Mouse (Mus musculus): ENCODE measurements at regions not wholly inside any gene's neighbourhood (a gene's known extent, or its start where the extent isn't known, plus 50 kb on each side); places are given as distances from the start of the nearest gene placed in this dataset.
"Not testable (repeated sequence)": the region's sequence is repeated elsewhere in the genome, so short reads cannot be mapped to it uniquely, and the experiment has no call there.

DNA sequence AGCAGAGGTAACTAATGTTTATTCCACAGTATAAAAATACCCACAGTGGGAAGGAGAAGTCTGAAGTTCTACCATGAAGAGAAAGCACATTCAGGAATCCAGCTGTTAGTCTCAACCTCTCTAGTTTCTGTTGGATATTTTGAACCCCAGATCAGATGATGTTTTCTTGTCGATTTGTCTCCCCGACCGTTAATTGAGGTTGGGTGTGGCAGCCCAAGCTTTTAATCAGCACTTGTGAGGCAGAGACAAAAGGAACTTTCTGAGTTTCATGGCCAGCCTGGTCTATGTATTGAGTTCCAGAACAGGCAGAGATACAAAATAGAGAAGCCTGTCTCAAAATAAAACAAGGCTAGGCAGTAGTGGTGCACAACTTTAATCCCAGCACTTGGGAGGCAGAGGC is 129.5 kb downstream of the Tomm20 start:
- Histone ChIP-seq H3K4me3 (replicated peaks; ENCODE audit: control insufficient read depth, low read depth, low read length) (no peak overlapping the region), H3K4me1 (ENCODE audit: control insufficient read depth, insufficient read depth, low read length) (peaks cover 7% of the 10 kb centered on the region), H3K27ac (ENCODE audit: control insufficient read depth, insufficient read depth, low read depth, low read length, poor library complexity) (peak overlapping the region; percentile 12; the same call in 1 of the 2 replicates)
- 38% methylated on average over 3 of the region's 3 CpGs for WGBS
- TF ChIP-seq POLR2A (IDR thresholded peaks at IDR 0.05; ENCODE audit: borderline replicate concordance, control insufficient read depth, low read depth, low read length) (no peak), CTCF (IDR thresholded peaks at IDR 0.05; ENCODE audit: control insufficient read depth, insufficient read depth, low read length) (no peak)

- H3K4me3 ChIP-seq (replicated peaks; ENCODE audit: control insufficient read depth, low read depth, low read length): no peak overlapping the region
- WGBS: 16% methylated on average over 4 of the region's 4 CpGs
- TF ChIP-seq CTCF (IDR thresholded peaks at IDR 0.05; ENCODE audit: control insufficient read depth, insufficient read depth, low read length): no peak
- no peak for TF ChIP-seq POLR2A (IDR thresholded peaks at IDR 0.05; ENCODE audit: borderline replicate concordance, control insufficient read depth, low read depth, low read length)
- peaks cover 5% of the 10 kb centered on the region; the same call in 1 of the 2 replicates for H3K4me1 ChIP-seq (ENCODE audit: control insufficient read depth, insufficient read depth, low read length)
- no peak overlapping the region for H3K27ac ChIP-seq (ENCODE audit: control insufficient read depth, insufficient read depth, low read depth, low read length, poor library complexity)
Measured at GRCm38 (mm10) chr8:126814427-126814826, 131.2 kb downstream of the Tomm20 start.

GRCm38 (mm10) chr8:126813621-126814020 is 132.0 kb downstream of the Tomm20 start:
- H3K27ac ChIP-seq (ENCODE audit: control insufficient read depth, insufficient read depth, low read depth, low read length, poor library complexity): no peak overlapping the region
- 86% methylated on average over 4 of the region's 4 CpGs for WGBS

GRCm38 (mm10) chr8:126812777-126813176 is 132.9 kb downstream of the Tomm20 start:
- WGBS: 83% methylated on average over 5 of the region's 5 CpGs
- H3K27ac ChIP-seq (ENCODE audit: control insufficient read depth, insufficient read depth, low read depth, low read length, poor library complexity): no peak overlapping the region
- H3K4me3 ChIP-seq (replicated peaks; ENCODE audit: control insufficient read depth, low read depth, low read length): no peak overlapping the region
- TF ChIP-seq POLR2A (IDR thresholded peaks at IDR 0.05; ENCODE audit: borderline replicate concordance, control insufficient read depth, low read depth, low read length) (no peak), CTCF (IDR thresholded peaks at IDR 0.05; ENCODE audit: control insufficient read depth, insufficient read depth, low read length) (no peak)
- peaks cover 7% of the 10 kb centered on the region; the same call in 1 of the 2 replicates for H3K4me1 ChIP-seq (ENCODE audit: control insufficient read depth, insufficient read depth, low read length)

More at GRCm38 (mm10) chr8:126813621-126814020, 132.0 kb downstream of the Tomm20 start:
- no peak overlapping the region for H3K4me3 ChIP-seq (replicated peaks; ENCODE audit: control insufficient read depth, low read depth, low read length)
- TF ChIP-seq CTCF (IDR thresholded peaks at IDR 0.05; ENCODE audit: control insufficient read depth, insufficient read depth, low read length): peak; percentile 46; the same call in 1 of the 2 replicates
- TF ChIP-seq POLR2A (IDR thresholded peaks at IDR 0.05; ENCODE audit: borderline replicate concordance, control insufficient read depth, low read depth, low read length): no peak
- peaks cover 6% of the 10 kb centered on the region; the same call in 1 of the 2 replicates for H3K4me1 ChIP-seq (ENCODE audit: control insufficient read depth, insufficient read depth, low read length)

- H3K4me3 ChIP-seq (replicated peaks; ENCODE audit: control insufficient read depth, low read depth, low read length); H3K27ac ChIP-seq (ENCODE audit: control insufficient read depth, insufficient read depth, low read depth, low read length, poor library complexity); H3K4me1 ChIP-seq (ENCODE audit: control insufficient read depth, insufficient read depth, low read length): not testable (repeated sequence)
- WGBS: 61% methylated on average over 2 of the region's 2 CpGs
Measured at GRCm38 (mm10) chr8:126811358-126811757, 134.3 kb downstream of the Tomm20 start.

DNA sequence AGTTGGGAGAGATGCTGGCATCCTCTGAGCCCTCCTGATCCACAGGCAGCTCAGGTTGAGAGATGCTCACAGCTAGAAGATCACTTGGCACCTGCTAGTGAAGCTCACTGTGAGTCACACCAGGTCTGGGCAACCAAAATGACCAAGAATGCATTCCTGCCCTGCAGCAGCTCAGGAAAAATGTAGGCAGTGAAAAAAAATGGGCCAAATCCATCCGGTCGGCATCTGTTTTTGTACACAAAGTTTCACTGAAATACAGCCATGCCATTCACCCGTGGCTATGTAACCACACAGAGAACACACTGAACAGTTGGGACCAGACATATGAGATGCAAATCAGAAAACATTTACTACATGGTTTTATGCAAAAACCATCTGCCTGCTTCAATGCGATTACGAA is 135.1 kb downstream of the Tomm20 start:
- 74% methylated on average over 5 of the region's 5 CpGs for WGBS
- Histone ChIP-seq H3K4me3 (replicated peaks; ENCODE audit: control insufficient read depth, low read depth, low read length) (no peak overlapping the region), H3K4me1 (ENCODE audit: control insufficient read depth, insufficient read depth, low read length) (peaks cover 11% of the 10 kb centered on the region), H3K27ac (ENCODE audit: control insufficient read depth, insufficient read depth, low read depth, low read length, poor library complexity) (no peak overlapping the region)
- no peak for TF ChIP-seq POLR2A (IDR thresholded peaks at IDR 0.05; ENCODE audit: borderline replicate concordance, control insufficient read depth, low read depth, low read length)
- no peak for TF ChIP-seq CTCF (IDR thresholded peaks at IDR 0.05; ENCODE audit: control insufficient read depth, insufficient read depth, low read length)

DNA sequence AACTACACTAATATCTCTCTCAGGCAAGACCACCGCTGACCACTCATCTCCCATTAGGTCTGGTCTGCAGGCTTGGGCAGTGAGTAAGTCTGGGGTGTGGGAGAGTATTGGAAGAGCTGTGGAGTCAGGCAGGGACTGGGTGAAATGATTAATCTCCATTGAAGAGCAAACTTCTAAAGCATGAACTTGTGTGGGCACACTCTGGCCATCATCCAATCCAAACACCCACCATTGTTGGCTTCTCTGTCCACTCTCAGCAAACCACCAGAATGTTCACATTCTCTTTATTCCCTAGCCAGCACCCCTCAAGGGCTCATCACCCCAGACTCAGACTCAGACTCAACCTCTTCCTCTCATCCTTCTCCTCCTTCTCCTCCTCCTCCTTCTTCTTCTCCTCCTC is 136.3 kb downstream of the Tomm20 start:
- TF ChIP-seq POLR2A (IDR thresholded peaks at IDR 0.05; ENCODE audit: borderline replicate concordance, control insufficient read depth, low read depth, low read length) (no peak), CTCF (IDR thresholded peaks at IDR 0.05; ENCODE audit: control insufficient read depth, insufficient read depth, low read length) (no peak)
- WGBS: 88% methylated on average over 1 of the region's 1 CpGs
- Histone ChIP-seq H3K4me1 (ENCODE audit: control insufficient read depth, insufficient read depth, low read length) (peaks cover 14% of the 10 kb centered on the region), H3K27ac (ENCODE audit: control insufficient read depth, insufficient read depth, low read depth, low read length, poor library complexity) (no peak overlapping the region), H3K4me3 (replicated peaks; ENCODE audit: control insufficient read depth, low read depth, low read length) (no peak overlapping the region)

- H3K4me1 ChIP-seq (ENCODE audit: control insufficient read depth, insufficient read depth, low read length): peaks cover 14% of the 10 kb centered on the region
- no peak overlapping the region for H3K27ac ChIP-seq (ENCODE audit: control insufficient read depth, insufficient read depth, low read depth, low read length, poor library complexity)
- TF ChIP-seq POLR2A (IDR thresholded peaks at IDR 0.05; ENCODE audit: borderline replicate concordance, control insufficient read depth, low read depth, low read length): no peak
- no peak for TF ChIP-seq CTCF (IDR thresholded peaks at IDR 0.05; ENCODE audit: control insufficient read depth, insufficient read depth, low read length)
- 81% methylated on average over 4 of the region's 4 CpGs for WGBS
- H3K4me3 ChIP-seq (replicated peaks; ENCODE audit: control insufficient read depth, low read depth, low read length): no peak overlapping the region
Measured at GRCm38 (mm10) chr8:126808496-126808895, 137.1 kb downstream of the Tomm20 start.

GRCm38 (mm10) chr8:126807171-126807768 is 138.4 kb downstream of the Tomm20 start:
- WGBS: 16% methylated on average over 8 of the region's 8 CpGs
- Histone ChIP-seq H3K4me3 (replicated peaks; ENCODE audit: control insufficient read depth, low read depth, low read length) (no peak overlapping the region), H3K27ac (ENCODE audit: control insufficient read depth, insufficient read depth, low read depth, low read length, poor library complexity) (peak overlapping the region; percentile 85), H3K4me1 (ENCODE audit: control insufficient read depth, insufficient read depth, low read length) (peaks cover 22% of the 10 kb centered on the region)
- no peak for TF ChIP-seq POLR2A (IDR thresholded peaks at IDR 0.05; ENCODE audit: borderline replicate concordance, control insufficient read depth, low read depth, low read length)

All from bone marrow, adult 2 months (tissue).